Mouse (Mus musculus) mesoderm, embryonic 11.5 days (tissue): ENCODE data around the gene Clps.

Experiments used
- DNase-seq: peaks from one replicate; pipeline ENCODE4 v3.0.0-alpha.2; 2012; ENCODE audit warnings: low read depth, low spot score

The Clps gene

GRCm38 (mm10) chr17:28518615-28519071, 41.9 kb downstream of the Clps start:
- DNase-seq: no peak

- no peak for DNase-seq
Observed at GRCm38 (mm10) chr17:28517956-28518614, 42.5 kb downstream of the Clps start.

GRCm38 (mm10) chr17:28517441-28517955, 43.1 kb downstream of the Clps start, which contains the start of gene Fkbp5:
Gene Fkbp5, minus strand, starts transcription at chr17:28517527.
- DNase-seq: peak; percentile 72

- no peak for DNase-seq
Observed at GRCm38 (mm10) chr17:28516881-28517280, 43.7 kb downstream of the Clps start.

GRCm38 (mm10) chr17:28515431-28516341, 44.9 kb downstream of the Clps start:
- no peak for DNase-seq

- no peak for DNase-seq
Observed at GRCm38 (mm10) chr17:28514555-28514954, 46.0 kb downstream of the Clps start.

GRCm38 (mm10) chr17:28513844-28514243, 46.7 kb downstream of the Clps start:
- DNase-seq: no peak

GRCm38 (mm10) chr17:28513337-28513736, 47.2 kb downstream of the Clps start:
- no peak for DNase-seq

- no peak for DNase-seq
Observed at GRCm38 (mm10) chr17:28512696-28513095, 47.9 kb downstream of the Clps start.

GRCm38 (mm10) chr17:28511616-28512541, 48.7 kb downstream of the Clps start:
- no peak for DNase-seq

- no peak for DNase-seq
Observed at GRCm38 (mm10) chr17:28510445-28511342, 49.9 kb downstream of the Clps start.
